Mouse (Mus musculus) adrenal gland, adult (tissue): ENCODE measurements around the gene Ifnar2.

Experiments used
- DNase-seq, 2 experiments: peaks; one replicate each; pipeline ENCODE4 v3.0.0; 2022 to 2023; ENCODE audit warnings: low spot score in 1 of 2; ENCODE audit not compliant: inconsistent age in 2 of 2

Ifnar2 gene

GRCm38 (mm10) chr16:91357526-91357900 lies 15.1 kb upstream of the Ifnar2 start:
- peak; percentile 83 to 94 for DNase-seq

DNA sequence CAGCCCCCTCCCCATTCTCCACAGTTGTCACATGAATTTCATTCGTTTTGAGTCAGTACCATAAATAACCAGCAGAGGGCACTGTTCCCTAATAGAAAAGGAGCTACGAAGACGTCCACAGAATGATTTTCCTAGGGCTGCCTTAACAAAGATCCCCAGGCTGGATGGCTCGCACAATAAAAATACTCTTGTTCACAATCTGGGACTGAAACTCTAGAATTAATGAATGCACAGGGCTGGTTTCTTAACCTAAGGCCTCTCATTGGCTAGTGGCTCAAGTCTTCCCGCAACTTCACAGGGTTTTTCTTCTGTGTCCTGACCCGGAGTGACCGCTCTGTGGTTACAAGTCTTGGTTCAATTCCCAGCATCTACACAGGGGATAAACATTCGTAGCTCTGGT lies 14.0 kb upstream of the Ifnar2 start:
- peak; percentile 54 to 93 for DNase-seq

GRCm38 (mm10) chr16:91359531-91359930 lies 13.1 kb upstream of the Ifnar2 start:
- DNase-seq, result no peak

DNA sequence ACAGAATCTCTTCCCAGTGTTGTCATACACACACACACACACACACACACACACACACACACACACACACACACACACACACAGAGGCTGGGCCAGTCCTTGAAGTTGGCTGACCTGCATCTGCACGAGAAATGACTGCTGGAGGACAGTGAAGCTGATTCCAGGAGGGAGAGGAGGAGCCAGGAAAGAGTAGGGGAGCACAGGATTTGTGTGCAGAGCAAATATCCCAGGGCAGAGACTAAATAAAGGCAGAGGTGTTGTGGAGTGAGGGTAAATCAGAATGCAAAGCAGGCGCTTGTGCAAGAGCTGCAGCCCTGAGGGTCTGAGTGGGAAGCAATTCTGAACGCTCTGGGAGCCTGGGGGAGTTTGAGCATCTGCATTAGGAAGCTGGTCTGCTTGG lies 12.4 kb upstream of the Ifnar2 start:
- DNase-seq, result no peak

GRCm38 (mm10) chr16:91362006-91362405 lies 10.6 kb upstream of the Ifnar2 start:
- DNase-seq, result no peak

DNA sequence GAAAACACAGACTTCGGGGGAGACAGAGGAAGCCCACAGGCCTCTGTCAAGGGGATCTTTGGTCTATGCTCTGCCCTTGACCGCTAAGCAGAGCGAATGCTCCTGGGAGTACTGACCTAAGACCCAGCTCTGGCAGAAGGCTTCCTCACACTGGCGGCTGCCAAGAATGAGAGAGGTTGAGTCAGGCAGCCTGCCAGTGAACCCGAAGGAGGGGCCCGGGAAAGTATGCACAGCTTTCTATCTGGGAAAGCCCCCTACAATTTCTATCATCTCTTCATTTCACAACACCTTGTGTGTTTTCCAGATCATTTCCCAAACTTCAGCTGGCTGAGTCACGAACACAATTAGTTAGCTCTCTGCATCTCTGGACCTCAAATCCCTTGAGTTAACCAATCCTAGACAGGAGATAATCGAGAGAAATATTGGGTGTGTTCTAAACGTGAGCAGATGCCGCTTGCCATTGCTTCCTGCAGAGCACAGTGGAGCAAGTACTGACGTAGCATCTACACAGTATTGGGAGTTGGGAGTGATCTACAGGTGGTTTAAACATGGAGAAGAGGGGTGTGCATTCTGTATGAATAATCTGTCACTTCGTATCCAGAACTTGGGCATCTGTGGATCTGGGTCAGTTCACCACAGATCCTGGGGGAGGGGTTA lies 9.8 kb upstream of the Ifnar2 start:
- peak; percentile 71 to 90 for DNase-seq

DNA sequence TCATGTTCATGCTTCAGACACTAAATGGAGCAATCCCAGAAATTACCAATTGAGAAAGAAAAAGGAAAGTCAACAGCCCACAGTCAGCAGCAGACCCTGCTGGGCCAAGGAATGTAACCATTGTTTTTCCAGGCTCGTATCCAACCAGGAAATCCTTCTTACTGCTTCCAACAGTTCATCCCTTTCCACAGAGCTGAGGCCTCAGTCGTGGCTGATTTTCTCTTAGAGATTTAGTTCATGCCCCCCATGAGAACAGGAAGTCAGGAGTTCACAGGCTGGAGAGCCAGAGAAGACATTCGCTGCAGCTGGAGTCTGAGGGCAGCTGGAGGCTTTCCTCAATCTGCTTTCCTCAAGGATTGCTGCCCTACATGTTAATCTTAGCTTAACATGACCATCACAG lies 9.1 kb upstream of the Ifnar2 start:
- peak in 1 of 2 experiments; percentile 77 for DNase-seq

DNA sequence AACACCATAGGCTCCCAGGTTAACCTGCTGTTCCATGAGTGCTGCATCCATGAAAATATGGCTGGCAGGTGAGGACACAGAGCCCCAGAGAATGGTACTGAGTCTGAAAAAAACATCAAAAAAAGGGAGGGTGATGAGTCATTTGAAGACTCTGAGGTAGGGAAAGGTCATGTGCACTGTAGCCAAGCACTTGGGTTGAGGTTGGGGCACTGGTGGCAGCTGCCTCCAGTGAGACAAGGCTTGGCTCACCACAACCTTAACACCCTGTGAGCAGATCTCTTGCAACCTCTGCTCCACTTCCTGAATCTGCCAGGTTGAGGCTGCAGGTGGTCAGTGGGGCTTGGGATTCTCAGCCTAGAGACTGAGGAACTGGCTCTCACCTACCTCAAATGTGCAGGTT lies 6.0 kb upstream of the Ifnar2 start:
- peak in 1 of 2 experiments; percentile 68 for DNase-seq

- DNase-seq, result peak in 1 of 2 experiments; percentile 35
These were observed 5.5 kb upstream of the Ifnar2 start for GRCm38 (mm10) chr16:91367066-91367465.

- no peak for DNase-seq
These were observed 1.1 kb downstream of the Ifnar2 start for GRCm38 (mm10) chr16:91373473-91374252.

GRCm38 (mm10) chr16:91374253-91374634 lies 1.7 kb downstream of the Ifnar2 start:
- no peak for DNase-seq

DNA sequence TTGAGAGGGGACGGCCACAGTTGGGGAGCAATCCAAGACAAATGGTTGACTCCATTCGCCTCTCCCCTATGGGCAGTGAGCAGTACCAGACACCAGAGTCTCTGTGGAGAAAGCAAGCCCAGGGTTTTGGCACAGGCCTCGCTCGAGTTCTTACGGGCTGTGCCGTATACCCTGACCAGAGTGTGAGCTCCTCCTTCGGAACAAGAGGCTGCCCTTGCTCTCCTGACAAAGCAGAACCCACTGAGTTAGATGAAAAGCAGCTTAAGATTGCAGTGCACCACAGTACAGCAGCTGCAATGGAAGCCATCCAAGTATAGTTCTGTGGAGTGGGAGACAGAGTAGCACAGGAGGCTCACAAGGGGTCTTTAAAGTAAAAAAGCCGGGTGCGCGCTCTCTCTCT lies 4.1 kb downstream of the Ifnar2 start:
- DNase-seq, result no peak

- no peak for DNase-seq
These were observed 5.9 kb downstream of the Ifnar2 start for GRCm38 (mm10) chr16:91378431-91378986.

GRCm38 (mm10) chr16:91378991-91379390 lies 6.4 kb downstream of the Ifnar2 start:
- DNase-seq, result no peak

DNA sequence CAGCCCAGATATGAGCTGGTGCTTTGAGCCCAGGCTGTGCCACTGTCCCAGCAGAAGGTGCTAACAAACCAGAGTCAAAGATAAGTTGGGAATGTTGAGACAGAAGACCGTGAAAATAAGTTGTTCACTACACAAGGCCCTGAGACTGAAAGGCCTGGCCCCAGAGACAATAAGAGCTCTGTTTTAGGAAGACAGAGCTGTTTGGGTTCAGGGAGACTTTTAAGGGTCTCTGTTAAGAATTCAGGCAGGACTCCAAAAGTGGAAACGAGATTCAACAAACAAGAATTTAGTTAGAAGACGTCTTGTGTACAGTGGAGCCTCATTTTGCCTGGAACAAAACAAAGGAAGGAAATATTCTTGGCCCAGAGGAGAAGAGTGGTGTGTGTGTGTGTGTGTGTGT lies 6.8 kb downstream of the Ifnar2 start:
- no peak for DNase-seq

DNA sequence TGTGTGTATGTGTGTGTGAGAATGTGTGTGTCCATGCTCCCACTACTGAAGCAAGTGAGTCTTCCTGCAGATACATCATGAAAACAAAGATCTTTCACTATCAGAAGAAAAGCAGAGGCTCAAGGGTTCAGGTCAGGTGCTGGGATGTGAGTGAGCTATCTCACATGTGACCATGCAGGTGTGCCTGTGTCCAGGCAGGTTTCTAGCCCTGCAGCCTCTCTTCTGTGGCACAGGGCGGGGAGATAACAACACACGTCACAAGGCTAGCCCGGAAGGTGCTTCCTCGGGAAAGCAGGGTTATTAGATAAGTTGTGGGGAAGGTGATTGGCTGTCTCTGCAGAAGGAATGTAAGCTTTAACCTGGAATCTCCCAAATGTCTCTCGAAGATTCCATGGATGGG lies 7.6 kb downstream of the Ifnar2 start:
- DNase-seq, result no peak

- DNase-seq, result no peak
These were observed 9.0 kb downstream of the Ifnar2 start for GRCm38 (mm10) chr16:91381606-91382005.

- no peak for DNase-seq
These were observed 9.7 kb downstream of the Ifnar2 start for GRCm38 (mm10) chr16:91382261-91382790.

- no peak for DNase-seq
These were observed 11.6 kb downstream of the Ifnar2 start for GRCm38 (mm10) chr16:91384221-91384620.

GRCm38 (mm10) chr16:91385621-91386020 lies 13.0 kb downstream of the Ifnar2 start:
- peak in 1 of 2 experiments; percentile 78 for DNase-seq

GRCm38 (mm10) chr16:91386419-91387120 lies 14.0 kb downstream of the Ifnar2 start:
- DNase-seq, result peak in 1 of 2 experiments; percentile 72
